Mouse (Mus musculus): ENCODE results near the gene Palb2. TPM values are rescaled to one million over a fixed set of nuclear protein-coding genes. Genes with fewer than 3 reads are reported as not detected.

Gene Palb2
- 1 to 10 TPM; 1.9 to 2.2 TPM for total RNA-seq (2021)
- long read RNA-seq, experiment 1, result 0 reads
- long read RNA-seq, experiment 2, partial matches to known transcripts, result 0 of 4 reads
- long read RNA-seq, experiment 2, other reads (novel, unspliced or antisense), result 3 of 4 reads

DNA sequence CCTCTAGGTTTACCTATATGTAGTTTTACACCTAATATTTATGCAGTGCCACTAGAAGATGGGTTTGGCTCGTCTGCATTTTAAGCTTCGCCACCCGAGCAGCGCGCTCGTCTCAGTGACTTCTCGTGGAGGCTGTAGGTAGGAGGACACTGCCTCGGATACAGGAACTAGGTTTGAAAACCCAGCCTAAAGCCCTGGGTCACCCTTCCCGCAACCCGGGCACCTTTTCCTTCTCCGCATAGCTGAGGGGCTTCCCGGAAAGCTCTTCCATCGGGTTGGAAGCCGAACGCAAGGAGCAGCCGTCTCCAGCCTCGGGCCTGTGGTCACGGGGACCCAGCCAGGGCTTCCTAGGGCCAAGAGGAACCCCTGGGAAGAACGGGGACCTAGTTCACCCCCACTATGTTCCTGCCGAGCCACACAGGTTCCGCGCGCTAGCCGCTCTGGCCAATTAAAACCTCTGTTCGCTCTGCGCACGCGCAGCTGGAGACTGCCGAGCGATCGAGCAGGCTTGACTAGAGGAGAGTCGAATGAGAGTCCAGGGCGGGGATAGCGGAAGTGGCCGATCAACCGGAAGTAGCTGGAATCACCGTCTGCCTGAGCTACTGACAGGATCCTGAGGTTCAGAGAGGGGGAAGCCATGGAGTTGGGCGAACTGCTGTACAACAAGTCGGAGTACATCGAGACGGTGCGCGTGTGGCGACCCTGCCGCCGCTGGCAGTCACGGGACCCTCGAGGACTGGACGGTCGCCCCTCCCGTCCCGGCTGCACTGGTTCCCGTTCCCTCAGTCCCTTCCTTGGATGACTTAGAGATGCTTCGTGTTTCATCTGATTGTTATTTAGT, at the start of gene Palb2, which contains the start of gene Dctn5:
Gene Palb2 (minus strand): TSS at position 489 of the 841 bp plus-strand sequence.
Gene Dctn5 (plus strand): TSS at position 545 of the 841 bp plus-strand sequence.
- H3K27ac ChIP-seq, result peak within 1 kb of the TSS; percentile 92
- peak; percentile 97 to 98 for DNase-seq (ENCODE audit: low spot score in 2 of 2)

GRCm38 (mm10) chr7:122180720-122181119, 47.9 kb upstream of the Palb2 start:
- no peak for TF ChIP-seq CTCF (conservative IDR thresholded peaks at IDR 0.05)
- DNase-seq (ENCODE audit: low spot score in 2 of 2), result no peak
- Histone ChIP-seq H3K4me3 (no peak overlapping the region), H3K27ac (no peak overlapping the region)

More for the DNA sequence above, at the start of gene Palb2, which contains the start of gene Dctn5:
- no peak for TF ChIP-seq CTCF (conservative IDR thresholded peaks at IDR 0.05)
- H3K4me3 ChIP-seq, result peak within 1 kb of the TSS; percentile 93

DNA sequence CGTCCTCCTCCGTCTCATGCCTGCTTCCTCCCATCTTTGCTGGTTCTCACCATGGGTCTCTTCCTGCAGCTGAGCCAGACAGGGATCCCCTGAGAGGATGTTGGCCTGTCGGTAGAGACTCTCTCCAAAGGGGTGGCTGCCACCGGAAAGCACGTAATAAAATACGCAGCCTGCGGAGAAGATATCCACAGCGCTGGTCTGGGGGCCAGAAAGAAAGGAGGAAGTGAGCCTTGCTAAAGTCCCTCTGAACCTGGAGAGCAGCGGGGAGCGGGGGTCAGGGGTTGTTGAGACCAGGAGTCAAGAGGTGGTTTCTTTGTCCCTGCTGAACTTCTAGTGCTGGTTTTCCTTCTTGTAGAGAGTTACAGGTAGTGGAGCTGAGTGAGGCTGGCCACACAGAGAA, 38.8 kb upstream of the Palb2 start:
- no peak overlapping the region for H3K27ac ChIP-seq
- no peak overlapping the region for H3K4me3 ChIP-seq
- DNase-seq (ENCODE audit: low spot score in 2 of 2), result no peak
- no peak for TF ChIP-seq CTCF (conservative IDR thresholded peaks at IDR 0.05)

DNA sequence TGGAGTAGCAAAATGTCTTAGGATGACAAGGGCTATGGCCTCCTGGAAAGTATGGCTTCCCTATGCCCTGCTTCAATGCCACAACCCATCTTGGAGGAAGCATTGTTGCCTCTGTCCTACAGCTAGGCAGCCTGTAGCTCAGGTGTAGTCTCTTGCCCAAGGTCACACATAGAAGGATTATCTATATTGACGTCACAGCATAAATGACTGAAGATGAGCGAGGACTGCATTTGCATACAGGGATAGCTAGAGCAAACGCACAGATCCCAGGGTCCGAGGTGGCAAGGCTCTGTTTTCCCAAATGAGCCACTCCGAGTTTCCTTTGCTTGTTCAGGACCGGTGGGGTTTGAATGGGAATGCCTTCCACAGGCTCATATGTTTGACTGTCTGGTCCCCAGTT, 37.9 kb upstream of the Palb2 start:
- Histone ChIP-seq H3K27ac (no peak overlapping the region), H3K4me3 (no peak overlapping the region)
- DNase-seq (ENCODE audit: low spot score in 2 of 2), result no peak
- TF ChIP-seq CTCF (conservative IDR thresholded peaks at IDR 0.05), result no peak

DNA sequence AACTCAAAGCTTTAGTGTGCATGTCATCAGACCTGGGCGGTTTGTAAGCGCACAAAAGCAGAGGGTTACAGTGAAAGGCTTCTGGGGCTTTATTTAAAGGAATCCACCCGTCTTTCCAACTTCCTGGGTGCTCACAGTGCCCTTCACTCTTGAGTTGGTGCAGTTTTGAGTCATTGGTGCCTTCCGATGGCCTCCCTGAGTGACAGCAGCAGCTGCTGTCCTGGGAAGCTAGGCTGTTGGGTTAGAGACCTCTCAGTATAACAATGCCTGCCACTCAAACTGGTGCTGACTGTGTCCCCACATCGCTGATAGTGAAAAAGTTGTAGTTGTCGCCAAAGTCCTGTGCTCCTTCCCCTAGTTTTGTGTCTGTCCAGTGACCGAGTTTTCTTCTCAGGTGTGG, 34.4 kb upstream of the Palb2 start:
- no peak for TF ChIP-seq CTCF (conservative IDR thresholded peaks at IDR 0.05)
- no peak for DNase-seq (ENCODE audit: low spot score in 2 of 2)
- no peak overlapping the region for H3K4me3 ChIP-seq

GRCm38 (mm10) chr7:122163766-122164165, 31.0 kb upstream of the Palb2 start:
- DNase-seq (ENCODE audit: low spot score in 2 of 2), result no peak
- no peak for TF ChIP-seq CTCF (conservative IDR thresholded peaks at IDR 0.05)
- H3K27ac ChIP-seq, result no peak overlapping the region
- H3K4me3 ChIP-seq, result no peak overlapping the region

More for the DNA sequence above, 34.4 kb upstream of the Palb2 start:
- H3K27ac ChIP-seq, result no peak overlapping the region

DNA sequence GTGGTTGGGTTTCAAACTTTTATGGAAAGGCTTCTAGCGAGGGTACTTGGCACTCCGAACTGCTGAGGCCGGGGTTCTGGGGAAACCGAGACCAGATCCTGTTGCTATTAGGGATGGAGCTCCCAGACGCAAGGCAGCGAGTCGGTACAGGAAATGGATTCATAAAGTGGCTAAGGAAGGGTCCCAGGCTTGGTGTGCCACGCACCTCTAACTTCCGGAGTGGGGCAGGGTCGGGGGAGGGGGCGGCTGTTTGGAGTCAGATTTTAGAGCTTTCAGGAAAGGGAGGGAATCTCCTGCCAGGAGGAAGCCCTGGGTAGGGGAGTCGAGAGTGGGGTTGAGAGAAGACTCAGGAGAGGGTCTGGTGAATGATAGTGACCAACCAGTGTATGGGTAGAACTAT, 27.3 kb upstream of the Palb2 start:
- no peak overlapping the region for H3K27ac ChIP-seq
- no peak overlapping the region; the same call in 1 of the 2 replicates for H3K4me3 ChIP-seq
- no peak for DNase-seq (ENCODE audit: low spot score in 2 of 2)
- no peak for TF ChIP-seq CTCF (conservative IDR thresholded peaks at IDR 0.05)

DNA sequence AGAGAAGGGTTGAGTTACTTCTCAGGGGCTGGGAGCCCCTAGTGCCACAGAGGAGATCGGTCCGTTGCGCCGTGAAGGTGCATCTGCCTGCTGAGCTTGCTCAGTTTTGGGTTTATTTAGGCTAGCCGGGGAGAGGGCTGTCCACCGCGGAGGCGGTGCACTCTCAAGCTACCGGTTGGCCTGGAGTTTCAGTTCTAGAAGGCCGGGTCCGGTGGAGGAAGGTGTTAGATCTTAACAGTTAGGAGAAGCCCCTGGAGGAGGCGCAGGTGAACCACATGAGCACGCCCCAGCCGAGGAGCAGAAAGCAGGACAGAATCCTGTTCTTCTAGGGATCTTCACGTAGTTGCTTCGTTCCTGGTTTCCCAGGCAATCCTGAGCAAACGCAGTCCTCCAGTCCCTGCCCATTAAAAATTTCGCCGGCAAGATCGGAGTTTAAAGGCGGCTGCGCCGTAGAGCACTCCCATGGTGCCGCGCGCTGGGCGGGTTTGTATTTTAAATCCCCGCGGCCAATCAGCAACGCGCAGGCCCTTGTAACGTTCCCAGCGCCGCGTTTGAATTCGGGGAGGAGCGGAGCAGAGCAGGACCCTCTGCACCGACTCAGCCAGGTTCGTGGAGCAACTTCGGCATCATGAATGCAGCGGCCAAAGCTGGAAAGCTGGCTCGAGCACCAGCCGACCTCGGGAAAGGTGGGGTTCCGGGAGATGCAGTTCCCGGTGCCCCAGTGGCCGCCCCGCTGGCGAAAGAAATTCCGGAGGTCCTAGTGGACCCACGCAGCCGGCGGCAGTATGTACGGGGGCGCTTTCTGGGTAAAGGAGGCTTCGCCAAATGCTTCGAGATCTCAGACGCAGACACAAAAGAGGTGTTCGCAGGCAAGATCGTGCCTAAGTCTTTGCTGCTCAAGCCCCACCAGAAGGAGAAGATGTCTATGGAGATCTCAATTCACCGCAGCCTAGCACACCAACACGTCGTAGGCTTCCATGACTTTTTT, 26.4 kb upstream of the Palb2 start, which contains the start of gene Plk1:
Gene Plk1 (plus strand): TSS at position 525 of the 988 bp plus-strand sequence.
- peak within 1 kb of the TSS; percentile 65 for H3K4me3 ChIP-seq
- DNase-seq (ENCODE audit: low spot score in 2 of 2), result peak; percentile 73 to 74
- H3K27ac ChIP-seq, result peak within 1 kb of the TSS; percentile 77
- TF ChIP-seq CTCF (conservative IDR thresholded peaks at IDR 0.05), result 0 out of 2 replicates have a peak, but pooled peaks have one; percentile 23

DNA sequence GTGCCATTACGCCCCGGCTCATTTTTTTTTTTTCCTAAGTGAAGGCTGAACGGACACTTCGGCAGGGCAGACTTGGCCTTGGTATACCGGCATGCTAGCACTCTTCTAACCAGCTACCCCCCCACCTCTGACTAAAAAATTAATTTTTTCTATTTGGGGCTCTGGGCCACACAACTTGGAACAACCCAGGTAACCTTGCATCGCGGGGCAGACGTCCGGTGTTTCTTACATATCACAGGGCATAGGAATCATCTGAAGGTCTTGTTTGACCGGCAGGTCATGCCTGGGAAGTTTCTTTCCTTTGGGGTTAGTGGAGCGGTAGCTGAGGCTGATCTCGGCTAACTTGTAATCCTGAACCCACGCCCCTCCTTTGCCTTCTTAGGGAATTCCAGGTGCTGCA, 25.7 kb upstream of the Palb2 start:
- TF ChIP-seq CTCF (conservative IDR thresholded peaks at IDR 0.05), result no peak

GRCm38 (mm10) chr7:122152473-122152872, 19.7 kb upstream of the Palb2 start:
- H3K27ac ChIP-seq, result no peak overlapping the region
- H3K4me3 ChIP-seq, result no peak overlapping the region
- DNase-seq (ENCODE audit: low spot score in 2 of 2), result no peak
- no peak for TF ChIP-seq CTCF (conservative IDR thresholded peaks at IDR 0.05)

More for the DNA sequence above, 25.7 kb upstream of the Palb2 start:
- H3K4me3 ChIP-seq, result peak overlapping the region; percentile 65
- H3K27ac ChIP-seq, result peak overlapping the region; percentile 77; the same call in 1 of the 2 replicates
- DNase-seq (ENCODE audit: low spot score in 2 of 2), result no peak

GRCm38 (mm10) chr7:122140991-122141390, 8.2 kb upstream of the Palb2 start:
- no peak for DNase-seq (ENCODE audit: low spot score in 2 of 2)
- no peak for TF ChIP-seq CTCF (conservative IDR thresholded peaks at IDR 0.05)
- Histone ChIP-seq H3K27ac (no peak overlapping the region), H3K4me3 (no peak overlapping the region)

- no peak for DNase-seq (ENCODE audit: low spot score in 2 of 2)
- no peak overlapping the region for H3K27ac ChIP-seq
- H3K4me3 ChIP-seq, result no peak overlapping the region
- TF ChIP-seq CTCF (conservative IDR thresholded peaks at IDR 0.05), result no peak
These were observed 5.4 kb upstream of the Palb2 start for GRCm38 (mm10) chr7:122138190-122138589.
